Mouse (Mus musculus) lung, embryonic 14.5 days (tissue): ENCODE measurements around the gene Dpep2nb. TPM values are rescaled to one million over a fixed set of nuclear protein-coding genes. Genes with fewer than 3 reads are reported as not detected.

Experiments
- ATAC-seq: fragments of 200-750 bp; cut with Nextera tagmentation; 2 replicates; pipeline ENCODE4 v1.8.0; 2017; ENCODE audit warnings: mild to moderate bottlenecking, moderate TSS enrichment, moderate library complexity; ENCODE audit not compliant: insufficient read depth
- DNase-seq: peaks from one replicate; pipeline ENCODE4 v3.0.0-alpha.2; 2015
- H3K27ac ChIP-seq: fragments of 300-500 bp; sonication (generic); 2 replicates; pipeline ENCODE4 v1.5.1; 2014; ENCODE audit warnings: low read depth, mild to moderate bottlenecking, moderate library complexity
- H3K27me3 ChIP-seq: fragments of 300-500 bp; sonication (generic); 2 replicates; pipeline ENCODE4 v1.6.1; 2014; ENCODE audit warnings: low read length, control low read depth; ENCODE audit not compliant: insufficient read depth
- H3K36me3 ChIP-seq: fragments of 300-500 bp; sonication (generic); 2 replicates; pipeline ENCODE4 v1.6.1; 2014; ENCODE audit warnings: control low read depth; ENCODE audit not compliant: insufficient read depth
- H3K4me1 ChIP-seq: fragments of 300-500 bp; sonication (generic); 2 replicates; pipeline ENCODE4 v1.6.1; 2014; ENCODE audit warnings: antibody characterized with exemption, control low read depth; ENCODE audit not compliant: insufficient read depth
- H3K4me2 ChIP-seq: fragments of 300-500 bp; sonication (generic); 2 replicates; pipeline ENCODE4 v1.6.1; 2014; ENCODE audit warnings: mild to moderate bottlenecking
- H3K4me3 ChIP-seq: fragments of 300-500 bp; sonication (generic); 2 replicates; pipeline ENCODE4 v1.5.1; 2014; ENCODE audit warnings: low read depth, low read length
- H3K9ac ChIP-seq: fragments of 300-500 bp; sonication (generic); 2 replicates; pipeline ENCODE4 v1.6.1; 2014
- H3K9me3 ChIP-seq: fragments of 300-500 bp; sonication (generic); 2 replicates; pipeline ENCODE4 v1.6.1; 2016; ENCODE audit warnings: low read depth, low read length, control low read depth
- CTCF ChIP-seq: IDR thresholded peaks from 2 replicates; pipeline ENCODE4 v1.5.1; 2016; ENCODE audit warnings: antibody characterized with exemption, low read depth
- WGBS: fragments of 180-500 bp; shearing (Covaris S2); extraction: QIAGEN DNeasy Blood & Tissue Kit; methylation state at CpG from one replicate; pipeline ENCODE4 v1.1.7; 2014; 5-methylcytosine and 5-hydroxymethylcytosine counted together
- polyA plus RNA-seq: library from polyadenylated mRNA; unstranded; fragments of >200 nt; fragmentation: Nextera tagmentation; extraction: Ambion mirVana; gene quantifications from 2 replicates; pipeline ENCODE4 v1.2.1, GENCODE M21; 2014

Gene Dpep2nb
- polyA plus RNA-seq, 1 experiment from 2014 or later = not detected

- no peaks in the 10 kb centered on the region for H3K9me3 ChIP-seq
- DNase-seq = no peak
- no peak for ATAC-seq
- H3K4me3 ChIP-seq = no peak overlapping the region
- no peaks in the 10 kb centered on the region for H3K27me3 ChIP-seq
- H3K9ac ChIP-seq = no peak overlapping the region
- no peak overlapping the region for H3K27ac ChIP-seq
- H3K36me3 ChIP-seq = peaks cover 5% of the 10 kb centered on the region; the same call in 1 of the 2 replicates
- no peak for TF ChIP-seq CTCF
- H3K4me2 ChIP-seq = no peak overlapping the region
- peaks cover 8% of the 10 kb centered on the region; the same call in 1 of the 2 replicates for H3K4me1 ChIP-seq
- 73% methylated on average over 3 of the region's 3 CpGs for WGBS
Measured at GRCm38 (mm10) chr8:106007135-106007534, 1.4 kb upstream of the Dpep2nb start.

GRCm38 (mm10) chr8:106006413-106006812 lies 638 bp upstream of the Dpep2nb start:
- Histone ChIP-seq H3K4me2 (no peak overlapping the region), H3K4me1 (peaks cover 8% of the 10 kb centered on the region; the same call in 1 of the 2 replicates), H3K36me3 (peaks cover 5% of the 10 kb centered on the region; the same call in 1 of the 2 replicates), H3K27me3 (no peaks in the 10 kb centered on the region), H3K27ac (no peak overlapping the region), H3K4me3 (no peak overlapping the region), H3K9ac (no peak overlapping the region), H3K9me3 (no peaks in the 10 kb centered on the region)
- 92% methylated on average over 4 of the region's 4 CpGs for WGBS
- DNase-seq (peak; percentile 12), ATAC-seq (no peak)
- TF ChIP-seq CTCF = peak; percentile 38

DNA sequence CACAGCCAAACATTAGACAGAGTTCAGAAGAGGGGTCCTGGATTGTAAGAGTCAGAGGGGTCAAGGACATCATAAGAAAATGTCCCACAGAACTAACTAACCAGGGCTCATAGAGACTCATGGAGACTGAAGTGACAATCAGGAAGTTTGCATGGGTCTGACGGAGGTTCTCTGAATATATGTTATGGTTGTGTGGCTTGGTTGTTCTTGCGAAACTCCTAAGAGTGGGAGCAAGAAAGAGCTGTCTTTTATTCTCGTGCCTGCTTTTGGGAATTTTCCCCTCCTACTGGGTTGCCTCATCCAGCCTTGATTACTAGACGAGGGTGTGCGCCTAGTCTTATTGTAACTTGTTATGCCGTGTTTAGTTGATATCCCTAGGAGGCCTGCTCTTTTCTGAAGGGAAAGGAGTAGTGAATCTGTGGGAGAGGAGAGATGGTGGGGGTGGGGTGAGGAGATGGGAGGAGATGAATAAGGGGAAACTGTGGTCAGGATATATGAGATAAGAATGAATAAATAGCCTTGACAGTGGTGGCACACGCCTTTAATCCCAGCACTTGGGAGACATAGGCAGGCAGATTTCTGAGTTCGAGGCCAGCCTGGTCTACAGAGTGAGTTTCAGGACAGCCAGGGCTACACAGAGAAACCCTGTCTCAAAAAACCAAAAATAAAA lies 1.1 kb downstream of the Dpep2nb start:
- H3K4me2 ChIP-seq = no peak overlapping the region
- peaks cover under 1% of the 10 kb centered on the region; the same call in 1 of the 2 replicates for H3K36me3 ChIP-seq
- H3K9ac ChIP-seq = no peak overlapping the region
- 73% methylated on average over 8 of the region's 8 CpGs for WGBS
- H3K27ac ChIP-seq = no peak overlapping the region
- TF ChIP-seq CTCF = no peak
- no peak for DNase-seq
- H3K9me3 ChIP-seq = no peaks in the 10 kb centered on the region
- ATAC-seq = no peak
- no peak overlapping the region for H3K4me3 ChIP-seq
- no peaks in the 10 kb centered on the region for H3K27me3 ChIP-seq
- H3K4me1 ChIP-seq = no peaks in the 10 kb centered on the region

GRCm38 (mm10) chr8:106001908-106002307 lies 3.9 kb downstream of the Dpep2nb start:
- no peaks in the 10 kb centered on the region for H3K9me3 ChIP-seq
- ATAC-seq (no peak), DNase-seq (no peak)
- no peak overlapping the region for H3K4me2 ChIP-seq
- TF ChIP-seq CTCF = no peak
- H3K36me3 ChIP-seq = no peaks in the 10 kb centered on the region
- WGBS = 74% methylated on average over 4 of the region's 4 CpGs
- no peaks in the 10 kb centered on the region for H3K4me1 ChIP-seq
- H3K27ac ChIP-seq = no peak overlapping the region
- no peak overlapping the region for H3K9ac ChIP-seq
- H3K4me3 ChIP-seq = no peak overlapping the region
- H3K27me3 ChIP-seq = no peaks in the 10 kb centered on the region

GRCm38 (mm10) chr8:105998971-105999370 lies 6.8 kb downstream of the Dpep2nb start:
- no peak overlapping the region for H3K4me3 ChIP-seq
- H3K36me3 ChIP-seq = no peaks in the 10 kb centered on the region
- DNase-seq (no peak), ATAC-seq (no peak)
- no peaks in the 10 kb centered on the region for H3K9me3 ChIP-seq
- no peaks in the 10 kb centered on the region for H3K27me3 ChIP-seq
- no peak overlapping the region for H3K27ac ChIP-seq
- no peaks in the 10 kb centered on the region for H3K4me1 ChIP-seq
- H3K9ac ChIP-seq = no peak overlapping the region
- no peak for TF ChIP-seq CTCF
- no peak overlapping the region for H3K4me2 ChIP-seq
- WGBS = 90% methylated on average over 2 of the region's 2 CpGs

DNA sequence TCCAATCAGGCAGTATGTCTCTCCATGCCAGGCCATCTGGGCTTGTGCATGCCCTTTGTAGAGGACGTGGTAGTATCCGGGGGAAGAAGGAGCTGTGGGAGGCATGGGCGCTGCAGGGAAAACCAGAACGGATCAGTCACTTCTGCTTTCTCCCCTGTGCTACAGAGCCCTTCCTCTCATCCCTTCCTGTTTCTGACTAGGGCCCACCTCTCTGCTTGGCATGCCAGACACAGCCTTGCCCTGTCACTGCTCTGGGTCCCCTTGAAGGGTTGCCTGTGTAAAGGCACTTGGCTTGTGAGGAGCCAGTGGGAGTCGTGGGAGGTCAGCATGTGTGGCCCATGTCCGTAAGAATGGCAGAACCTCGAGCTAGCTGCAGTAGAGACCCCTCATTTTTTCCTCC lies 9.4 kb downstream of the Dpep2nb start:
- WGBS = 63% methylated on average over 7 of the region's 7 CpGs
- Histone ChIP-seq H3K9ac (no peak overlapping the region), H3K4me1 (no peaks in the 10 kb centered on the region), H3K4me2 (no peak overlapping the region), H3K4me3 (no peak overlapping the region), H3K27ac (no peak overlapping the region), H3K27me3 (no peaks in the 10 kb centered on the region), H3K36me3 (no peaks in the 10 kb centered on the region), H3K9me3 (no peaks in the 10 kb centered on the region)
- no peak for TF ChIP-seq CTCF
- DNase-seq (no peak), ATAC-seq (no peak)

- 52% methylated on average over 4 of the region's 4 CpGs for WGBS
- Histone ChIP-seq H3K36me3 (no peaks in the 10 kb centered on the region), H3K4me1 (no peaks in the 10 kb centered on the region), H3K4me2 (no peak overlapping the region), H3K27ac (no peak overlapping the region), H3K9ac (no peak overlapping the region), H3K4me3 (no peak overlapping the region), H3K9me3 (no peaks in the 10 kb centered on the region), H3K27me3 (no peaks in the 10 kb centered on the region)
- no peak for TF ChIP-seq CTCF
- DNase-seq = no peak
- no peak for ATAC-seq
Measured at GRCm38 (mm10) chr8:105993226-105993625, 12.5 kb downstream of the Dpep2nb start.
